Mouse (Mus musculus): ENCODE results near the gene Setdb1.
A peak's percentile ranks its signal among the peaks of the same experiment; 100 is the strongest.
"Not testable (repeated sequence)": the region's sequence is repeated elsewhere in the genome, so short reads cannot be mapped to it uniquely, and the experiment has no call there.

Gene Setdb1

GRCm38 (mm10) chr3:95356701-95357449 is at the start of gene Setdb1:
Setdb1 (minus strand) TSS chr3:95357202.
- DNase-seq (ENCODE audit: low read depth, low spot score), result peak; percentile 99

GRCm38 (mm10) chr3:95402741-95403140 is 45.7 kb upstream of the Setdb1 start, which contains the start of gene 4930558C23Rik:
4930558C23Rik (minus strand) TSS chr3:95402841.
- DNase-seq (ENCODE audit: low read depth, low spot score), result no peak

GRCm38 (mm10) chr3:95394385-95394784 is 37.4 kb upstream of the Setdb1 start:
- peak; percentile 62 for DNase-seq (ENCODE audit: low read depth, low spot score)

- DNase-seq (ENCODE audit: low read depth, low spot score), result no peak
Measured at GRCm38 (mm10) chr3:95385401-95386075, 28.5 kb upstream of the Setdb1 start.

GRCm38 (mm10) chr3:95373208-95373607 is 16.2 kb upstream of the Setdb1 start:
- no peak for DNase-seq (ENCODE audit: low read depth, low spot score)

- DNase-seq (ENCODE audit: low read depth, low spot score), result peak; percentile 78
Measured at GRCm38 (mm10) chr3:95370101-95370500, 13.1 kb upstream of the Setdb1 start.

- not testable (repeated sequence) for DNase-seq (ENCODE audit: low read depth, low spot score)
Measured at GRCm38 (mm10) chr3:95360276-95360675, 3.3 kb upstream of the Setdb1 start.

- no peak for DNase-seq (ENCODE audit: low read depth, low spot score)
Measured at GRCm38 (mm10) chr3:95357746-95358145, 744 bp upstream of the Setdb1 start.

GRCm38 (mm10) chr3:95355911-95356544 is 974 bp downstream of the Setdb1 start:
- not testable (repeated sequence) for DNase-seq (ENCODE audit: low read depth, low spot score)

- peak; percentile 81 for DNase-seq (ENCODE audit: low read depth, low spot score)
Measured at GRCm38 (mm10) chr3:95349491-95349890, 7.5 kb downstream of the Setdb1 start.

GRCm38 (mm10) chr3:95348343-95348742 is 8.7 kb downstream of the Setdb1 start:
- not testable (repeated sequence) for DNase-seq (ENCODE audit: low read depth, low spot score)

- DNase-seq (ENCODE audit: low read depth, low spot score), result no peak
Measured at GRCm38 (mm10) chr3:95346454-95346853, 10.5 kb downstream of the Setdb1 start.

- DNase-seq (ENCODE audit: low read depth, low spot score), result peak; percentile 56
Measured at GRCm38 (mm10) chr3:95343356-95344000, 13.5 kb downstream of the Setdb1 start.

GRCm38 (mm10) chr3:95338251-95338650 is 18.8 kb downstream of the Setdb1 start:
- DNase-seq (ENCODE audit: low read depth, low spot score), result peak; percentile 55

- DNase-seq (ENCODE audit: low read depth, low spot score), result no peak
Measured at GRCm38 (mm10) chr3:95337345-95337744, 19.7 kb downstream of the Setdb1 start.

- no peak for DNase-seq (ENCODE audit: low read depth, low spot score)
Measured at GRCm38 (mm10) chr3:95331528-95331927, 25.5 kb downstream of the Setdb1 start.

GRCm38 (mm10) chr3:95328803-95329404 is 28.1 kb downstream of the Setdb1 start:
- DNase-seq (ENCODE audit: low read depth, low spot score), result no peak

- peak; percentile 31 for DNase-seq (ENCODE audit: low read depth, low spot score)
Measured at GRCm38 (mm10) chr3:95324454-95325144, 32.4 kb downstream of the Setdb1 start.

GRCm38 (mm10) chr3:95323429-95323828 is 33.6 kb downstream of the Setdb1 start:
- DNase-seq (ENCODE audit: low read depth, low spot score), result no peak

- DNase-seq (ENCODE audit: low read depth, low spot score), result no peak
Measured at GRCm38 (mm10) chr3:95319701-95320625, 37.0 kb downstream of the Setdb1 start.

Measured in R1 (cell line).